Mouse (Mus musculus) adrenal gland, postnatal 4 days (tissue): Measurements from ENCODE around the gene Cnga1. TPM values are rescaled to one million over a fixed set of nuclear protein-coding genes. Genes with fewer than 3 reads are reported as not detected.

Experiments used
- DNase-seq, 2 experiments: peaks; one replicate each; pipeline ENCODE4 v3.0.0; 2021 to 2022; ENCODE audit warnings: low spot score in 2 of 2, mixed read lengths in 2 of 2
- long read RNA-seq, 2 experiments: library from polyadenylated mRNA; stranded (forward); transcript quantifications; one replicate each; pipeline ENCODE4 v2.0.0; 2021
- total RNA-seq, 2 experiments: library from RNA; stranded (reverse); gene quantifications; 2 replicates each; pipeline ENCODE4 v1.2.3; 2021

The Cnga1 gene
- not detected for total RNA-seq
- long read RNA-seq, experiment 1 = 0 reads
- long read RNA-seq, experiment 2, partial matches to known transcripts = 0 of 1 reads
- long read RNA-seq, experiment 2, other reads (novel, unspliced or antisense) = 1 of 1 reads

DNA sequence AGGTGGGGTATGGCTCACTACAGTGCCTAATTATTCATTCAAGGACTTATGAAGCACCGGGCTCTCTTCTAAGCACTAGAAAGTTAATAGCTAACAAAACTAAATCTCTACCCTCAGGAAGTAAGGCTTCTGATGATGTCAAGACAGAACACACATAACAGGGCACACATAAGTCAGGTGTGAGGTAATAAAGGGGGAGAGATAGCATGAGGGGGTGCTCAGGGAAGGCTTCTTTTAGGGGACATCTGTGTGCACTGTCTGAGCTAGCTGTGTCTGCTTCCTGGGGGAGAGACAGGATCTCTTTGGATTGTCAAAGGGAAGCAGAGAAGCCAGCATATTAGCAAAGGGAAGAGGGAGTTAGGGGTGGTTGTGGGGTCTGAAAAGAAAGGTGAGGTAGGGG, at the start of gene Cnga1:
Gene Cnga1, minus strand, starts transcription at position 101 of the 400 bp plus-strand sequence.
- DNase-seq = no peak

DNA sequence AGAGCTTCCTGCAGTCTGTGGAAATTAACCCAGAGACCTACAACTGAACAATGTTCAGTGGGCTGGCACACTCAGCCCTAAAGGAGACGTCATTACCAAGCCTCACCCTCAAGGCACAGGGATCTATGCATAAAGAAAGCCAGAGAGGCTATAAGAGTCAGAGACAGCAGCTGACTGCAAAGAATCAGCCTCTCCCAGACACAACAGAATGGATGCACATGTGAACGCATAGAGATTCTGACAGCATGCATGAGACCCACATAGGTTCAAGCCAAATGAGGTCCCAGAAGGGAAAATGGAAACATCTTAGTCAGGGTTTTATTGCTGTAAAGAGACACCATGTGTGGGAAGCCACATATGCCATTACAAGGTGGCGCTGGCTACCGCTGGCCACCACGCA, 46.4 kb upstream of the Cnga1 start:
- DNase-seq = no peak

DNA sequence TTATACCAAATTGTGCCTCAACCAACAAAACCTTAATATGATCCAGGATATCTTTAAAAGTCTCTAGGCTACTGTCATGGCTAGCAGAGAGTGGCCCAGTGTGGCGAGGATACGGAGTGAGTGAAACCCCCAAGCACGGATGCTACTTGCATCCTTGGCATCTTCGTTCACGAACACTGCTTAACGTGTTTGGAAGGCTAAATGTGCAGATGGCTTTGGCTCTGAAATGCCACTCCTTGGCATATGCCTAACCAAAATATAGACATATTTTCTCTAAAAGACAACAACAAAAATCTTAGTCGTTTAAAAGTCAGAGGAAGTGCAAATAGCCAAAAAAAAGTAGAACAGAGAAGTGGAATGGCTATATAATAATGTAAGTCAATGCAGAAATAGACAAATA, 45.5 kb upstream of the Cnga1 start:
- DNase-seq = no peak

- no peak for DNase-seq
Observed at GRCm38 (mm10) chr5:72681451-72681850, 37.4 kb upstream of the Cnga1 start.

- no peak for DNase-seq
Observed at GRCm38 (mm10) chr5:72674994-72675542, 31.0 kb upstream of the Cnga1 start.

DNA sequence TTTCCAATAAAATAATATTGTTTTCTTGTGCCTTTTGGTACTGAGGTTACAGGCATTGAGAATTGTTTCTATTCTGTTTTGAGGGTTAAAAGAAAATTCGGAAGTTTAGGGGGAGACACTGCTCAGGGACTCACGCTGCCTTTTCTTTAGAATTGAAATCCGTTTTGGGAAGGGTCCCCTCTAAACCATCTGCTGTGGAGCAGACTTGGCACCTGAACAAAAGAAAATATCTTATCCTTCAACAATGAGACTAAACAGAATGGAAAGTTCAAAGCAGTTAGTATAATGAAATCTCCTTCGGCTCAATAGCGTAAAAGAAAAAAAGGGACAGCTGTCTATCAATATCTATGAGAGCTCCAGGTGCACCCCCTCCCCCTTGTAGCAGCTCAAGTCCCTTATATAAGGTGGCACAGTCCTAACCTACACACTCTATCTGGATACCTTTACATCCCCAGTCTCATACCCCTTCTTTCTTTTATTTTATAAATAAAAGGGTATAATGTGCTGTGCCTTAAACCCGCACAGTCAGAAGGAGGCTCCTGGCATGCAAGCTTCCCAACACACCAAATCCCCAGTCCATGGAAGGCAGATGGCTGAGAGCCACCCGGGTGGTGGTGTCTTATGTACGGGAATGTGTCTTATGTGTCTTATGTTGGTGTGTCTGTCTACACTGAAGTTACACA, 27.1 kb upstream of the Cnga1 start:
- no peak for DNase-seq

GRCm38 (mm10) chr5:72668351-72668750, 24.3 kb upstream of the Cnga1 start:
- DNase-seq = no peak

GRCm38 (mm10) chr5:72666428-72666827, 22.4 kb upstream of the Cnga1 start:
- no peak for DNase-seq

GRCm38 (mm10) chr5:72665281-72665680, 21.2 kb upstream of the Cnga1 start:
- DNase-seq = no peak

DNA sequence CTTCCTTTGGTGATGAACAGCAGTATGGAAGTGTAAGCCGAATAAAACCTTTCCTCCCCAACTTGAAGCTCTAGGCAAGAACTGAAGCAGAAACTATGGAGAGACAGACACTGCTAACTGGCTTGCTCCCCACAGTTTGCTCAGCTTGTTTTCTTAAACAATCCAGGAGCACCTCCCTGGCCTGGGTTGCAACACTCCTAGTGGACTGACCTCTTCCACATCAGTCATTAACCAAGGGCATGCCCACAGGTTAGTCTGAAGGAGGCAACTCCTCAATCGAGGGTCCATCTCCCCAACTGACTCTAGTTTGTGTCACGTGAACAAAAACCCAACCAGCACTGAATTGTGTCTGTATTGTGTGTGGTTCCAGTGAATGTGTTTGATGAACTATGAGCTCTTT, 20.8 kb upstream of the Cnga1 start:
- no peak for DNase-seq

- DNase-seq = no peak
Observed at GRCm38 (mm10) chr5:72664126-72664525, 20.1 kb upstream of the Cnga1 start.

DNA sequence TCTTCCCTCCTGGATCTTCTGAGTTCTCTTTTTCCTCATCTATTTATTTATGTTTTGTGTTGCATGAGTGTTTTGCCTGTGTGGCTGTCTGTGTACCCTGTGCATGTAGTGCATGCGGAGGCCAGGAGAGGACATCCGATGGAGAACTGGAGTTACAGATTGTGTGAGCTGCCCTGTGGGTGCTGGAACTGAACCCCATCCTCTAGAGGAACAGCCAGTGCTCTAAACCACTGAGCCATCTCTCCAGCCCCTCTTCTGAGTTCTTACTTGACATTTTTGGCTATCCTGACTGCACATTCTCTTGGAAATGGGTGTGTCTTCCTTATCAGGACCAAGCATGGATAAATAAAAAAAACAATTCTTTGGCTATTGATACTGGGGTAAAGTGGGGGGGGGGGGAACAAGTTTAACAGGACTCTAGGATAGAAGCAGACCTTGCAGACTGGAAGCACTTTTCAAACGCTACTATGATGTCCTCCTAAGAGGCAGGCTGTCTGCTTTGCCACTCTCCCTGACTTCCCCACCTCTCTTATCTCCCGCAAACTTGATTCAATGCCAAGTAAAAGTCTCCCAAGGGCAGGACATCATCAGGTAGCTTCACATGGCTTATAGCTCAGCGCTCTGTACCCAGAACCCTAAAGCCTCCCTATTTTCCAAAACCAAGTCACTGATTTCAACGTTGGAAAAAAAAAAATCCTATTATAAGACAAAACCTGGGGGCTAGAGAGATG, 17.1 kb upstream of the Cnga1 start:
- no peak for DNase-seq

DNA sequence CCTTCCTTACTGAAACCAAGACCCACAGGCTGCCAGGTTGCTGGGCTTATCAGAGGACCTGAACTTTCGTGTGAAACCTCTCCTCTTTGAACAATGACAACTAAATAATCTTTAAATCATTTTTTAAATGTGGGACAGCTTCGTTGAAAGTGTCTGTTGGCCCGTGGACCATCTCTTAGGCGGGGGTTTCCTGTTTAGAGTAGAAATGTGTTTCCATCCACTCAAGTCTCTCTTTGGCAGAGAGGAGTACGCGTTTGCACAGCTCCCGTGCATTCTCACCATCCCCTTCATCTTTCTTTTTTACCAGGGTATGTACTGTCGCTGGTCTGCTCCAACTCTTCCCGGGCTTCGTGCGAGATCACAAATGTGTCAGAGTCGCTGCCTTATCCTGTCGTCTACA, 14.3 kb upstream of the Cnga1 start:
- no peak for DNase-seq

GRCm38 (mm10) chr5:72656270-72656791, 12.3 kb upstream of the Cnga1 start:
- DNase-seq = no peak

DNA sequence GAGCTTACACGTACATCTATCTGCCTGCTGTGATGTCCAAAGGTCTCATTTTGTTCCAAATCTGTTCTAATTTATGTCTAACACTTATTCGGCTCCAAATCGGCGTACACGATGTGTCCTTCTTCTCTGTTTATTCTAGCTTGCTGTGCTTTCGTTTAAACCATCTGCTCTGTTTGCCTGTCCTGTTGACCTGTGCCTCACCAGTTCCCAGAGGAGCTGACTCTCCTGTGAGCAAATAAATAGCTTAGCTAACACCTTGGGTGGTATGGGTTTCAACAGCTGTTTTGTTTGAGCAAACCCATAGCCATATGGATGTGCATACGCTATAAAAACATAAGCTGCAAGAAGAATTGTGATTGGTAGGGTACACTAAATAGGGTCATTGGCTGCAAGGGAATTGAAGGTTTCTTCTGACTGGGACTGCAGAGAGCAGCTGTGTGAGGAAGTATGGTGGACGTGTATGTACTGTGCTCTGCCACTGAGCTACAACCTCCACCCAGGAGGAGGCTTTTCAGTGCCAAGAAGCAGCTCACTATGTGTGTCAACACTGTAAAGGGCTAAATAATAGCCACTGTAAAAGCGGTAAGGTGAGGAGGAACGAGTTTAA, 9.1 kb upstream of the Cnga1 start:
- DNase-seq = no peak

- DNase-seq = no peak
Observed at GRCm38 (mm10) chr5:72648987-72649735, 5.1 kb upstream of the Cnga1 start.

GRCm38 (mm10) chr5:72647958-72648595, 4.0 kb upstream of the Cnga1 start:
- no peak for DNase-seq

DNA sequence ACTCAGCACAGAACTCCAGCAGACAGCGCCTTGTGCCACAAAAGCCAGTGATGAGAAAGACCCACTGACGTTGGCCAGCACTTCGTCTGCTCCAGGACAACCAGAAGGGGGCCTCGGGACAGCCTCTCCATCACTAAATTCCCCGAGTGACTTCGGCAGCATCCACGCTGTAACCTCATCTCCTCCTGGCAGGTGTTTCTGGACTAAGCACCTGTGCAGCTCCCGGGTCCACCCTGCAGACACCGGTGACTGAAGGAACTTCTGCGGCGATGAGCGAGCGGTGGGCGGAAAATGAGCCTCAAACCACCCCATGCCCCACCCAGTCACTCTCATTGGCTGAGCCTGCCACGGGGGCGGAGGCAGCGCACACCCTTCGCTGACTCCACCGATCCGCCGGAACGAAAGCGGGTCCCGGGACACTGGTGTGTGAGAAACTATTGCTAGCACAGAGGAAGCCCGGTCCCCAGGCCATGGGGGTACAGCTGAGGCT, 3.4 kb upstream of the Cnga1 start, which contains the start of gene Nipal1:
Gene Nipal1, plus strand, starts transcription at position 378 of the 490 bp plus-strand sequence.
- DNase-seq = peak; percentile 23 to 44

- DNase-seq = no peak
Observed at GRCm38 (mm10) chr5:72646996-72647395, 2.9 kb upstream of the Cnga1 start.

GRCm38 (mm10) chr5:72646131-72646530, 2.1 kb upstream of the Cnga1 start:
- DNase-seq = no peak
